10 mouse cellular contexts compared by ENCODE assay signal in genomic region chr2:129624246-129624918, GRCm38 (mm10). TPM values are rescaled to one million over a fixed set of nuclear protein-coding genes. Genes with fewer than 3 reads are reported as not detected.
A peak's percentile ranks its signal among the peaks of the same experiment; 100 is the strongest.
DNase-seq lines count a peak whose midpoint lies in the region; ATAC-seq and TF ChIP-seq lines count a peak whose summit lies in the region.
"Had no signal": no experiment of that assay in that cellular context is flagged by ENCODE, and none has a peak within 500 bp of the region (broad histone marks: within the 10 kb centered on the region; RNA-seq: fewer than 3 reads in every experiment).

No protein-coding gene starts in this region.

- TF ChIP-seq CTCF in kidney, adult 2 months (conservative IDR thresholded peaks at IDR 0.05; ENCODE audit: insufficient read depth, insufficient read length, low read depth, low read length), result no peak

- no peaks in the 10 kb centered on the region for H3K27me3 ChIP-seq in kidney, adult 2 months (replicated peaks; ENCODE audit: control insufficient read depth, insufficient read depth, low read length)
- H3K27me3 ChIP-seq in kidney, embryonic 16.5 days (ENCODE audit: insufficient read depth, low read length), result no peaks in the 10 kb centered on the region
- H3K27me3 ChIP-seq in forebrain, embryonic 11.5 days (ENCODE audit: control insufficient read depth, insufficient read depth, low read length), result no peaks in the 10 kb centered on the region
- H3K27me3 ChIP-seq in hindbrain, embryonic 15.5 days, result no peaks in the 10 kb centered on the region
- no peaks in the 10 kb centered on the region for H3K27me3 ChIP-seq in midbrain, embryonic 13.5 days
- H3K27me3 ChIP-seq: Patski had no signal

- no peak for ATAC-seq in kidney, embryonic 16.5 days (ENCODE audit: low FRiP score, low TSS enrichment)
- ATAC-seq in forebrain, embryonic 11.5 days (replicated peaks; ENCODE audit: low FRiP score), result 0 out of 2 replicates have a peak, but pooled peaks have one; percentile 10
- ATAC-seq in hindbrain, embryonic 15.5 days (ENCODE audit: low FRiP score, low read depth), result peak; percentile 62; the same call in 1 of the 2 replicates
- ATAC-seq in midbrain, embryonic 13.5 days, result peak; percentile 62
- ATAC-seq: Patski had no signal

- H3K27ac ChIP-seq in kidney, adult 2 months (ENCODE audit: insufficient read depth, low read depth, low read length), result 0 out of 2 replicates have a peak overlapping the region, but pooled peaks have one; percentile 2
- H3K27ac ChIP-seq in kidney, embryonic 16.5 days (ENCODE audit: low read length), result no peak overlapping the region
- H3K27ac ChIP-seq in forebrain, embryonic 11.5 days (ENCODE audit: low read depth, low read length), result no peak overlapping the region
- no peak overlapping the region for H3K27ac ChIP-seq in hindbrain, embryonic 15.5 days (replicated peaks)
- H3K27ac ChIP-seq in midbrain, embryonic 13.5 days, result no peak overlapping the region
- H3K27ac ChIP-seq: kidney, postnatal 0 days had no signal

- H3K36me3 ChIP-seq in kidney, adult 2 months (ENCODE audit: control insufficient read depth, insufficient read depth, low read length), result no peaks in the 10 kb centered on the region
- H3K36me3 ChIP-seq in kidney, embryonic 16.5 days (ENCODE audit: insufficient read depth, low read length), result no peaks in the 10 kb centered on the region
- no peaks in the 10 kb centered on the region for H3K36me3 ChIP-seq in forebrain, embryonic 11.5 days (ENCODE audit: control insufficient read depth, insufficient read depth, low read length)
- 0 out of 2 replicates have a peak, but pooled peaks cover 4% of the 10 kb centered on the region for H3K36me3 ChIP-seq in hindbrain, embryonic 15.5 days
- 0 out of 2 replicates have a peak, but pooled peaks cover 4% of the 10 kb centered on the region for H3K36me3 ChIP-seq in midbrain, embryonic 13.5 days

- H3K4me1 ChIP-seq in kidney, adult 2 months (ENCODE audit: control insufficient read depth, insufficient read depth, low read length), result no peaks in the 10 kb centered on the region; the same call in 1 of the 2 replicates
- peaks cover 9% of the 10 kb centered on the region; the same call in 1 of the 2 replicates for H3K4me1 ChIP-seq in kidney, embryonic 16.5 days (ENCODE audit: insufficient read depth, low read length)
- 0 out of 2 replicates have a peak, but pooled peaks cover 2% of the 10 kb centered on the region for H3K4me1 ChIP-seq in forebrain, embryonic 11.5 days (replicated peaks; ENCODE audit: control insufficient read depth, insufficient read depth, low read length)
- peaks cover 6% of the 10 kb centered on the region; the same call in 1 of the 2 replicates for H3K4me1 ChIP-seq in hindbrain, embryonic 15.5 days (replicated peaks)
- peaks cover 13% of the 10 kb centered on the region for H3K4me1 ChIP-seq in midbrain, embryonic 13.5 days (replicated peaks)

- H3K4me2 ChIP-seq in kidney, embryonic 16.5 days (replicated peaks; ENCODE audit: low read depth, low read length), result no peak overlapping the region
- no peak overlapping the region for H3K4me2 ChIP-seq in forebrain, embryonic 11.5 days (ENCODE audit: low read depth, low read length, severe bottlenecking)
- no peak overlapping the region for H3K4me2 ChIP-seq in hindbrain, embryonic 15.5 days
- no peak overlapping the region for H3K4me2 ChIP-seq in midbrain, embryonic 13.5 days (replicated peaks)

- peak; percentile 83 for DNase-seq in kidney, adult 2 months
- DNase-seq in forebrain, embryonic 11.5 days (ENCODE audit: low spot score), result peak; percentile 36
- no peak for DNase-seq in T-cell, adult 2 months (ENCODE audit: low spot score)
- DNase-seq in thymus, postnatal 10 days (ENCODE audit: low spot score in 2 of 2), result no peak
- DNase-seq in left cerebral cortex, adult 11 months (ENCODE audit: low spot score), result no peak

- H3K9me3 ChIP-seq in kidney, embryonic 16.5 days (ENCODE audit: low read length), result no peaks in the 10 kb centered on the region
- no peaks in the 10 kb centered on the region for H3K9me3 ChIP-seq in forebrain, embryonic 11.5 days (ENCODE audit: control insufficient read depth, low read length)
- no peaks in the 10 kb centered on the region for H3K9me3 ChIP-seq in hindbrain, embryonic 15.5 days
- H3K9me3 ChIP-seq in midbrain, embryonic 13.5 days, result no peaks in the 10 kb centered on the region

- no peak overlapping the region for H3K9ac ChIP-seq in kidney, embryonic 16.5 days (replicated peaks; ENCODE audit: low read length)
- H3K9ac ChIP-seq in forebrain, embryonic 11.5 days (ENCODE audit: low read length), result no peak overlapping the region
- no peak overlapping the region for H3K9ac ChIP-seq in hindbrain, embryonic 15.5 days
- no peak overlapping the region for H3K9ac ChIP-seq in midbrain, embryonic 13.5 days (replicated peaks)

- TF ChIP-seq POLR2A in kidney, adult 2 months (IDR thresholded peaks at IDR 0.05; ENCODE audit: low read depth, low read length), result no peak

- 57% methylated on average over 13 of the region's 13 CpGs for WGBS in kidney, adult 2 months
- WGBS in kidney, embryonic 16.5 days, result 59% methylated on average over 13 of the region's 13 CpGs
- 73% methylated on average over 13 of the region's 13 CpGs for WGBS in forebrain, embryonic 11.5 days
- WGBS in hindbrain, embryonic 15.5 days, result 52% methylated on average over 13 of the region's 13 CpGs
- 59% methylated on average over 13 of the region's 13 CpGs for WGBS in midbrain, embryonic 13.5 days

- H3K4me3 ChIP-seq in kidney, adult 2 months (ENCODE audit: insufficient read depth, low read depth, low read length), result no peak overlapping the region
- H3K4me3 ChIP-seq in kidney, embryonic 16.5 days (ENCODE audit: low read length), result no peak overlapping the region
- H3K4me3 ChIP-seq in forebrain, embryonic 11.5 days (ENCODE audit: low read depth, low read length), result no peak overlapping the region
- no peak overlapping the region for H3K4me3 ChIP-seq in hindbrain, embryonic 15.5 days
- H3K4me3 ChIP-seq in midbrain, embryonic 13.5 days (replicated peaks), result no peak overlapping the region

RNA-seq across cellular contexts. Expression of gene Sirpa, which starts 31.7 kb away (rescaled TPM):
- polyA plus RNA-seq in kidney, adult 2 months (2012; rRNA removed), result 106 and 110 TPM in 2 replicates
- 29.0 and 29.8 TPM in 2 replicates for polyA plus RNA-seq in kidney, embryonic 16.5 days (2015; fragmentation: Nextera tagmentation; extraction: Ambion mirVana)
- polyA plus RNA-seq in forebrain, embryonic 11.5 days (2014; fragmentation: Nextera tagmentation; extraction: Ambion mirVana), result 18.7 and 22.5 TPM in 2 replicates
- polyA plus RNA-seq in hindbrain, embryonic 15.5 days (2015; fragmentation: Nextera tagmentation; extraction: Ambion mirVana), result 31.7 and 35.1 TPM in 2 replicates
- 19.1 and 21.0 TPM in 2 replicates for polyA plus RNA-seq in midbrain, embryonic 13.5 days (2015; fragmentation: Nextera tagmentation; extraction: Ambion mirVana)

Comparison
In these comparisons a context has a peak if more than half of its experiments do, and no peak if none do; other contexts are left out.
1. DNase-seq: peak in kidney, adult 2 months (single experiment) and forebrain, embryonic 11.5 days (single experiment); none in T-cell, adult 2 months (single experiment), thymus, postnatal 10 days (0 of 2) and left cerebral cortex, adult 11 months (single experiment).